In the genomic region with DNA sequence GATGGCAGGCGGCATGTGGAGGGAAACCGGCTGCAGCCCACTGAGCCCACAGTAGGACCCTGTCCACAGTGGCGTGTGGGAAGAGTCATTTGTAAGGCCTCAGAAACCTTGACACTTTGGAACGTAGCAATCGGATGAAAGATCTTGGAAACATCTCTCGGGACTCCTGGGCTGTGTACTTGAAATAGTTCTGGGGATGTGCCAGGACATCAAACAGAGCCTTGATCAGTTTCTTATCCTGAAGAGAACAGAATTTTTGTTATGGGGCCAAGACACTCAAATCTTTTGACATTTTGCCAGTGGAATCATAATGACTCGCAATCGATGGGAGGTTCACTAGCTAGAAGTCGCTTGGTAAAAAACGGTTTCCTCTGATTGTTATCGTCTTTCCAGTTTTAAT, we compare ENCODE assay signal across 17 mouse cellular contexts. TPM values are rescaled to one million over a fixed set of nuclear protein-coding genes. Genes with fewer than 3 reads are reported as not detected.
DNase-seq lines count a peak whose midpoint lies in the region; ATAC-seq and TF ChIP-seq lines count a peak whose summit lies in the region.
"Had no signal": no experiment of that assay in that cellular context is flagged by ENCODE, and none has a peak within 500 bp of the region (broad histone marks: within the 10 kb centered on the region; RNA-seq: fewer than 3 reads in every experiment).

No protein-coding gene starts in this region.

- no peak overlapping the region for H3K9ac ChIP-seq in embryonic facial prominence, embryonic 14.5 days (ENCODE audit: low read depth, low read length)
- no peak overlapping the region for H3K9ac ChIP-seq in lung, embryonic 14.5 days
- H3K9ac ChIP-seq: neural tube, embryonic 12.5 days had no signal

- 64% methylated on average over 11 of the region's 11 CpGs for WGBS in embryonic facial prominence, embryonic 14.5 days
- 90% methylated on average over 11 of the region's 11 CpGs for WGBS in embryonic facial prominence, embryonic 10.5 days
- 39% methylated on average over 11 of the region's 11 CpGs for WGBS in lung, embryonic 14.5 days
- 35% methylated on average over 11 of the region's 11 CpGs for WGBS in lung, adult 2 months

- ATAC-seq in embryonic facial prominence, embryonic 14.5 days (ENCODE audit: low read depth) = no peak
- ATAC-seq in lung, embryonic 14.5 days (ENCODE audit: insufficient read depth) = peak; percentile 25; the same call in 1 of the 2 replicates

- H3K9me3 ChIP-seq in embryonic facial prominence, embryonic 14.5 days (ENCODE audit: control insufficient read depth, low read length) = no peaks in the 10 kb centered on the region
- H3K9me3 ChIP-seq in embryonic facial prominence, embryonic 10.5 days = no peaks in the 10 kb centered on the region
- H3K9me3 ChIP-seq in lung, embryonic 14.5 days (ENCODE audit: low read depth, low read length) = no peaks in the 10 kb centered on the region
- H3K9me3 ChIP-seq: neural tube, embryonic 12.5 days had no signal

- TF ChIP-seq CTCF in lung, embryonic 14.5 days (IDR thresholded peaks at IDR 0.05; ENCODE audit: low read depth) = no peak
- no peak for TF ChIP-seq CTCF in lung, adult 2 months (IDR thresholded peaks at IDR 0.05; ENCODE audit: insufficient read depth, low read length)

- no peak overlapping the region for H3K4me3 ChIP-seq in embryonic facial prominence, embryonic 14.5 days (ENCODE audit: low read depth, low read length)
- no peak overlapping the region for H3K4me3 ChIP-seq in embryonic facial prominence, embryonic 10.5 days
- H3K4me3 ChIP-seq in lung, embryonic 14.5 days (ENCODE audit: low read depth, low read length) = no peak overlapping the region
- no peak overlapping the region for H3K4me3 ChIP-seq in lung, adult 2 months (replicated peaks; ENCODE audit: extremely low read depth, low read depth, low read length)
- H3K4me3 ChIP-seq: neural tube, embryonic 12.5 days had no signal

- no peak overlapping the region for H3K4me2 ChIP-seq in embryonic facial prominence, embryonic 14.5 days (ENCODE audit: low read depth, low read length)
- H3K4me2 ChIP-seq in lung, embryonic 14.5 days = no peak overlapping the region
- H3K4me2 ChIP-seq: heart, embryonic 11.5 days; liver, embryonic 11.5 days; neural tube, embryonic 12.5 days had no signal

- H3K27me3 ChIP-seq in embryonic facial prominence, embryonic 14.5 days (replicated peaks; ENCODE audit: control insufficient read depth, insufficient read depth, low read length) = no peaks in the 10 kb centered on the region
- 0 out of 2 replicates have a peak, but pooled peaks cover 5% of the 10 kb centered on the region for H3K27me3 ChIP-seq in embryonic facial prominence, embryonic 10.5 days (replicated peaks; ENCODE audit: low read depth, poor library complexity, severe bottlenecking)
- no peaks in the 10 kb centered on the region for H3K27me3 ChIP-seq in lung, embryonic 14.5 days (ENCODE audit: insufficient read depth, low read length)
- H3K27me3 ChIP-seq: neural tube, embryonic 12.5 days had no signal

- H3K27ac ChIP-seq in embryonic facial prominence, embryonic 14.5 days (replicated peaks; ENCODE audit: low read depth, low read length) = no peak overlapping the region
- H3K27ac ChIP-seq in embryonic facial prominence, embryonic 10.5 days (replicated peaks) = no peak overlapping the region
- no peak overlapping the region for H3K27ac ChIP-seq in lung, embryonic 14.5 days (ENCODE audit: low read depth)
- H3K27ac ChIP-seq: neural tube, embryonic 12.5 days had no signal

- no peaks in the 10 kb centered on the region for H3K36me3 ChIP-seq in embryonic facial prominence, embryonic 14.5 days (ENCODE audit: control insufficient read depth, insufficient read depth, low read length)
- no peaks in the 10 kb centered on the region for H3K36me3 ChIP-seq in embryonic facial prominence, embryonic 10.5 days (replicated peaks)
- H3K36me3 ChIP-seq in lung, embryonic 14.5 days (ENCODE audit: insufficient read depth) = no peaks in the 10 kb centered on the region
- H3K36me3 ChIP-seq: neural tube, embryonic 12.5 days had no signal

- no peaks in the 10 kb centered on the region for H3K4me1 ChIP-seq in embryonic facial prominence, embryonic 14.5 days (ENCODE audit: control insufficient read depth, insufficient read depth, low read length)
- H3K4me1 ChIP-seq in embryonic facial prominence, embryonic 10.5 days = 0 out of 2 replicates have a peak, but pooled peaks cover 3% of the 10 kb centered on the region
- 0 out of 2 replicates have a peak, but pooled peaks cover 6% of the 10 kb centered on the region for H3K4me1 ChIP-seq in lung, embryonic 14.5 days (ENCODE audit: insufficient read depth)
- H3K4me1 ChIP-seq in lung, adult 2 months (ENCODE audit: control insufficient read depth, insufficient read depth, low read length) = peaks cover 5% of the 10 kb centered on the region
- H3K4me1 ChIP-seq: neural tube, embryonic 12.5 days had no signal

- peak; percentile 74 for DNase-seq in embryonic facial prominence, embryonic 14.5 days (ENCODE audit: low spot score)
- DNase-seq in embryonic facial prominence, embryonic 10.5 days (ENCODE audit: low spot score) = no peak
- peak; percentile 76 for DNase-seq in lung, embryonic 14.5 days
- no peak for DNase-seq in lung, adult 2 months
- peak; percentile 45 for DNase-seq in adrenal gland, postnatal 14 days
- peak; percentile 42 for DNase-seq in lung, postnatal 14 days
- no peak for DNase-seq in urinary bladder, adult 2 months (ENCODE audit: low spot score)
- no peak for DNase-seq in c-Kit-positive CD71-positive TER-119-positive erythroid progenitor cells, embryonic 14.5 days (ENCODE audit: low spot score)
- DNase-seq: cerebellum, adult 18-20 months; gastrocnemius, postnatal 14 days; heart, postnatal 4 days; right cerebral cortex, postnatal 4 days; thymus, postnatal 4 days had no signal

- no peak for TF ChIP-seq POLR2A in lung, adult 2 months (IDR thresholded peaks at IDR 0.05; ENCODE audit: borderline replicate concordance, extremely low read depth, low read depth, low read length)

RNA-seq across cellular contexts. Expression of gene Nrip3, which starts 17.3 kb away (rescaled TPM):
- 1.8 and 1.9 TPM in 2 replicates for polyA plus RNA-seq in embryonic facial prominence, embryonic 14.5 days (2014; fragmentation: Nextera tagmentation; extraction: Ambion mirVana)
- 0.15 and 0.25 TPM in 2 replicates for polyA plus RNA-seq in embryonic facial prominence, embryonic 10.5 days (2016; fragmentation: Nextera tagmentation; extraction: Ambion mirVana)
- 0.32 and 0.72 TPM in 2 replicates for polyA plus RNA-seq in lung, embryonic 14.5 days (2014; fragmentation: Nextera tagmentation; extraction: Ambion mirVana)
- 0.05 and 0.22 TPM in 2 replicates for polyA plus RNA-seq in lung, adult 2 months (2012; rRNA removed)
- total RNA-seq in adrenal gland, postnatal 14 days (2021) = 0.67 and 1.2 TPM in 2 replicates
- 0.18 and 0.43 TPM in 2 replicates for polyA plus RNA-seq in urinary bladder, adult 2 months (2012; rRNA removed)
- polyA plus RNA-seq: C2C12 had no signal

RNA-seq across cellular contexts. Expression of gene Tmem9b, which starts 46.5 kb away (rescaled TPM):
- polyA plus RNA-seq in embryonic facial prominence, embryonic 14.5 days (2014; fragmentation: Nextera tagmentation; extraction: Ambion mirVana) = 71.2 and 73.6 TPM in 2 replicates
- polyA plus RNA-seq in embryonic facial prominence, embryonic 10.5 days (2016; fragmentation: Nextera tagmentation; extraction: Ambion mirVana) = 26.2 and 27.5 TPM in 2 replicates
- 50.4 and 53.0 TPM in 2 replicates for polyA plus RNA-seq in lung, embryonic 14.5 days (2014; fragmentation: Nextera tagmentation; extraction: Ambion mirVana)
- 45.4 and 60.4 TPM in 2 replicates for polyA plus RNA-seq in lung, adult 2 months (2012; rRNA removed)
- total RNA-seq in adrenal gland, postnatal 14 days (2021) = 36.6 and 42.0 TPM in 2 replicates
- 44.5 and 52.9 TPM in 2 replicates for polyA plus RNA-seq in urinary bladder, adult 2 months (2012; rRNA removed)

Comparison
In these comparisons a context has a peak if more than half of its experiments do, and no peak if none do; other contexts are left out.
1. DNase-seq: peak in embryonic facial prominence, embryonic 14.5 days (single experiment), lung, embryonic 14.5 days (single experiment), adrenal gland, postnatal 14 days (single experiment) and lung, postnatal 14 days (single experiment); none in embryonic facial prominence, embryonic 10.5 days (single experiment), lung, adult 2 months (single experiment), urinary bladder, adult 2 months (single experiment) and c-Kit-positive CD71-positive TER-119-positive erythroid progenitor cells, embryonic 14.5 days (single experiment).